Mouse (Mus musculus) cortical plate, adult 2 months (tissue): Measurements from ENCODE around the gene Rpl7a. TPM values are rescaled to one million over a fixed set of nuclear protein-coding genes. Genes with fewer than 3 reads are reported as not detected.

Source experiments
- H3K27ac ChIP-seq: fragments of 200-500 bp; 2 replicates; pipeline ENCODE4 v1.5.1; 2012; ENCODE audit warnings: low read length, control low read depth, inconsistent platforms; ENCODE audit not compliant: insufficient read depth
- H3K4me1 ChIP-seq: fragments of 200-500 bp; 2 replicates; pipeline ENCODE4 v1.6.1; 2011; ENCODE audit warnings: low read length; ENCODE audit not compliant: control insufficient read depth, insufficient read depth
- H3K4me3 ChIP-seq: fragments of 200-500 bp; 2 replicates; pipeline ENCODE4 v1.5.1; 2011; ENCODE audit warnings: mild to moderate bottlenecking, low read length, control low read depth; ENCODE audit not compliant: insufficient read depth
- CTCF ChIP-seq: fragments of 200-500 bp; IDR thresholded peaks from 2 replicates; pipeline ENCODE4 v1.5.1; 2011; ENCODE audit warnings: mild to moderate bottlenecking, control low read depth, low read length; ENCODE audit not compliant: insufficient read depth; ENCODE audit errors: extremely low read depth
- POLR2A ChIP-seq: fragments of 200-500 bp; IDR thresholded peaks from 2 replicates; pipeline ENCODE4 v1.6.1; 2011; ENCODE audit warnings: mild to moderate bottlenecking, low read length, control low read depth; ENCODE audit not compliant: insufficient read depth; ENCODE audit errors: extremely low read depth
- polyA plus RNA-seq: library from polyadenylated mRNA; depleted of rRNA; stranded (reverse); fragments of >200 nt; gene quantifications from 2 replicates; pipeline ENCODE4 v1.2.3, GENCODE M21; 2012

Rpl7a gene
- polyA plus RNA-seq, 1 experiment = 642 TPM

- H3K4me1 ChIP-seq = peaks cover 7% of the 10 kb centered on the region
Observed at GRCm38 (mm10) chr2:26902467-26903220, 7.9 kb upstream of the Rpl7a start, which contains the start of gene Surf6. TSS of gene Surf6 (minus strand) at chr2:26902879.

GRCm38 (mm10) chr2:26903311-26903710 is 7.3 kb upstream of the Rpl7a start:
- Histone ChIP-seq H3K27ac (peak overlapping the region; percentile 17; the same call in 1 of the 2 replicates), H3K4me3 (peak overlapping the region; percentile 83), H3K4me1 (peaks cover 8% of the 10 kb centered on the region)
- TF ChIP-seq POLR2A = no peak

More at GRCm38 (mm10) chr2:26902467-26903220, 7.9 kb upstream of the Rpl7a start, which contains the start of gene Surf6:
- Histone ChIP-seq H3K27ac (peak within 1 kb of the TSS; percentile 17; the same call in 1 of the 2 replicates), H3K4me3 (peak within 1 kb of the TSS; percentile 83)
- TF ChIP-seq POLR2A (peak; percentile 72), CTCF (no peak)

- Histone ChIP-seq H3K4me1 (peaks cover 12% of the 10 kb centered on the region), H3K4me3 (no peak overlapping the region), H3K27ac (no peak overlapping the region)
- TF ChIP-seq CTCF (no peak), POLR2A (no peak)
Observed at GRCm38 (mm10) chr2:26905936-26906335, 4.6 kb upstream of the Rpl7a start.

GRCm38 (mm10) chr2:26906431-26906830 is 4.1 kb upstream of the Rpl7a start:
- H3K27ac ChIP-seq = no peak overlapping the region
- H3K4me3 ChIP-seq = no peak overlapping the region
- TF ChIP-seq CTCF (no peak), POLR2A (no peak)
- peaks cover 12% of the 10 kb centered on the region for H3K4me1 ChIP-seq

DNA sequence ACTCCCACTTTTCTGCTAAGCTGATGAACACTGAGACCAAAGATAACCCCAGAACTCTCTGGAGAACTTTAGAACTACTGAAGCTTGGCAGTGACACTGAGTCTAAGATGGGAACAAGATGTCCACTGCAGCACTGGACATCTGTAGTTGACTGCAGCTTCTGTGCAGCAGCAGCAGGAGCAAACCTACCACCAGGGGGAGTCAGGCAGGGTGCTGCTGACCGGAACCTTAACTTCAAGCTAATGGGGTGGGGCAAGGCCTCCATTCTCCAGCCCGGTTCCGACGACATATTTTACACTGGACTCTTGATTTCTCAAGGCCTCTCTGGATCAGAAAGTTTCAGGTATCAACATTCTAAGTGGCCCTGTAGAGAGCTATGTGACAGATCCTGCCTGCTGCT is 3.5 kb upstream of the Rpl7a start:
- Histone ChIP-seq H3K4me3 (no peak overlapping the region), H3K4me1 (peaks cover 9% of the 10 kb centered on the region), H3K27ac (no peak overlapping the region)
- TF ChIP-seq POLR2A (no peak), CTCF (peak; percentile 58)

DNA sequence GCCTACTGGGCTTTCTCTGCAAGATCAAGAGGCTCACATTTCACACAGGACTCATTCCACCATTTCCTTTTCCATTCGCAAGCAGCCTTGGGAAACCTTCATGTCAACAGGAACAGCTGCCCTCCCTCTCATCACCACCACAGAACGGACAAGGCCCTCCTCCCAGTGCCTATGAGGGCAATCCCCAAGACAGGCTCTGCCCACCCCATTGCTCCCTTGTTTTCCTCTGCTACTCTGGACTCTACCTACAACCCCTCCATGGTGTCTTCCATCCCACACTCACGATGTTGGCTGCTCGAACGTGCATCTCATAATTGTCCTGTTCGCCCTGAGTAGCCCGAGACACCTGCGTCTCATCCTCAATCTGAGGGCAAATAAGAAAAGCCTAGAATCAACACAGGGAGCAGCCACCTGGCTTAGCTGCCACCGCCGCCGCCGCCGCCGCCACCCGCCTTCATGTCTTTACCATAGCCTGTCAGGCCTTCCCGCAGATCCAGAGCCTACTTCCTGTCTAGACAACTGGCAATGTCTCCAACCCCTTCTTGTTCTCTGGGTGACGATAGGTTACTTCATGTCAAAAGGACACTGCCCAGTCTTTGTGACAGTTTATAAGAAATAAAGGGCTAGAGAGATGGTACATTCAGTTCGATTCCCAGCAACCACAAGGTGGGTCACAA is 1.7 kb upstream of the Rpl7a start:
- Histone ChIP-seq H3K4me1 (peaks cover 5% of the 10 kb centered on the region; the same call in 1 of the 2 replicates), H3K27ac (no peak overlapping the region), H3K4me3 (no peak overlapping the region; the same call in 1 of the 2 replicates)
- TF ChIP-seq POLR2A = no peak
- TF ChIP-seq CTCF = no peak

GRCm38 (mm10) chr2:26909387-26909784 is 1.2 kb upstream of the Rpl7a start:
- H3K27ac ChIP-seq = no peak overlapping the region
- TF ChIP-seq CTCF (no peak), POLR2A (no peak)
- peaks cover 4% of the 10 kb centered on the region; the same call in 1 of the 2 replicates for H3K4me1 ChIP-seq
- H3K4me3 ChIP-seq = peak overlapping the region; percentile 88

DNA sequence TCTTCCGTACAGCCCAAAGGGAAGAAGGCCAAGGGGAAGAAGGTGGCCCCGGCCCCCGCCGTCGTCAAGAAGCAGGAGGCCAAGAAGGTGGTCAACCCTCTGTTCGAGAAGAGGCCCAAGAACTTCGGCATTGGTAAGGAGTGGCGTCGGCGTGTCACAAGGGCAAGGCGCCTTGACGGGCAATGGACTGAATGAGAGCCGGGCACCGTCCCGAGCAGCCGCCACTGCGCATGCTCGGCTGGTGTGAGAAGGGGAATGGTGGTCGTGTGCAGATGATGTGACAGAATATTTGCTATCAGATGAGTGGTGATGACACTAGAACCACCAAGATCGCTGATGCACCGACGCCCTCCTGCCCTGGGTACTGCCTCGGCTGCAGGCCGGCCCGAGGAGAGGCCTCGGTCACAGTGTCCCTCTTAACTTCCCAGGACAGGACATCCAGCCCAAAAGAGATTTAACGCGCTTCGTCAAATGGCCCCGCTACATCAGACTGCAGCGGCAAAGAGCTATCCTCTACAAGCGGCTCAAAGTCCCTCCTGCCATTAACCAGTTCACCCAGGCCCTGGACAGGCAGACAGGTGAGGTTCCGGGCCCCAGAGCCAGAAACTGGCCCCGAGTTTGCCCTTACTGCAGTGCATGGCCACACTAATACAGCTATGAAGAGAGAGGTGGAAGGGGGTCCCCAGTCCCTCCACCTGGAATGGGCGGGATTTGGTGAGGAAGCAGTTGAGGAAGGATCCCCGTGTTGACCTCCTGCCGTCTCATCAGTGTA is 616 bp downstream of the Rpl7a start:
- Histone ChIP-seq H3K4me3 (peak overlapping the region; percentile 88), H3K27ac (peak overlapping the region; percentile 78), H3K4me1 (peaks cover 4% of the 10 kb centered on the region; the same call in 1 of the 2 replicates)
- TF ChIP-seq POLR2A = peak; percentile 21; the same call in 1 of the 2 replicates
- no peak for TF ChIP-seq CTCF

- H3K27ac ChIP-seq = no peak overlapping the region
Observed at GRCm38 (mm10) chr2:26912253-26912770, 1.7 kb downstream of the Rpl7a start.

More at GRCm38 (mm10) chr2:26912253-26912770, 1.7 kb downstream of the Rpl7a start:
- Histone ChIP-seq H3K4me1 (peaks cover 6% of the 10 kb centered on the region), H3K4me3 (no peak overlapping the region; the same call in 1 of the 2 replicates)
- TF ChIP-seq POLR2A (no peak), CTCF (no peak)
